Comparison of ENCODE assay signal across 9 mouse cellular contexts in the genomic region with DNA sequence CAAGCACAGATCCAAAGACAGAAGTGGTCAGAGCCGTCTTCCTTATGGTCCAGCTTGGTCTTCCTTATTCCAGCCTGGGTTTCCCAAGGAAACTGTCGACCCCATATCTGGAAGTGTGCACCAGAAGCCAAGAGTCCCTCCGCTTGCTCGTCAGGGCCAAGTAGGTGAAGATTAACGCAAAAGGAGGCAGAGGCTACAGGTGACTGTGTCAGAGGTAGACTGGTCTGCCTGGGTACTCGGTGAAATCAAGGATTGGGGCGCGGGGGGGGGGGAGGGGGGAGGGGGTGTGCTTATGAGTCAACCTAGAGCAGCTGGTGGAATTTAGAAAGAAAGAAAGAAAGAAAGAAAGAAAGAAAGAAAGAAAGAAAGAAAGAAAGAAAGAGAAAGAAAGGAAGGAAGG. TPM values are rescaled to one million over a fixed set of nuclear protein-coding genes. Genes with fewer than 3 reads are reported as not detected.
DNase-seq lines count a peak whose midpoint lies in the region; ATAC-seq and TF ChIP-seq lines count a peak whose summit lies in the region.
"Had no signal": no experiment of that assay in that cellular context is flagged by ENCODE, and none has a peak within 500 bp of the region (broad histone marks: within the 10 kb centered on the region; RNA-seq: fewer than 3 reads in every experiment).

No protein-coding gene starts in this region.

- H3K9me3 ChIP-seq in heart, embryonic 11.5 days (replicated peaks; ENCODE audit: control insufficient read depth, low read length) = no peaks in the 10 kb centered on the region
- H3K9me3 ChIP-seq in CH12.LX (replicated peaks; ENCODE audit: low read length) = no peaks in the 10 kb centered on the region
- no peaks in the 10 kb centered on the region for H3K9me3 ChIP-seq in hindbrain, embryonic 12.5 days (replicated peaks)
- H3K9me3 ChIP-seq in liver, embryonic 16.5 days (replicated peaks; ENCODE audit: control insufficient read depth, low read length) = no peaks in the 10 kb centered on the region

- in situ Hi-C loops in CH12.LX (cut with MboI; ENCODE audit: low pct_ligation_motif_present, low pct_unique_long_range_greater_than_20kb, low sequenced_read_pairs) = loop anchor here (10.0 kb wide), 1 partner anchor 234 kb away; no protein-coding TSS in a partner anchor

- no peak for TF ChIP-seq RAD21 in CH12.LX (IDR thresholded peaks at IDR 0.05; ENCODE audit: low read depth, low read length)

- TF ChIP-seq POLR2A in CH12.LX (IDR thresholded peaks at IDR 0.05; ENCODE audit: low read depth, low read length) = no peak

- H3K27me3 ChIP-seq in heart, embryonic 11.5 days (ENCODE audit: control insufficient read depth, insufficient read depth, low read length) = peaks cover 57% of the 10 kb centered on the region
- peaks cover 51% of the 10 kb centered on the region for H3K27me3 ChIP-seq in CH12.LX (replicated peaks)
- peaks cover 64% of the 10 kb centered on the region for H3K27me3 ChIP-seq in hindbrain, embryonic 12.5 days
- peaks cover 64% of the 10 kb centered on the region for H3K27me3 ChIP-seq in liver, embryonic 16.5 days (ENCODE audit: control insufficient read depth, insufficient read depth, low read depth, low read length)

- TF ChIP-seq EP300 in CH12.LX (IDR thresholded peaks at IDR 0.05; ENCODE audit: low read length) = no peak

- dilution Hi-C loops in CH12.LX (cut with MboI; ENCODE audit: extremely low pct_ligation_motif_present, extremely low pct_unique_long_range_greater_than_20kb, low sequenced_read_pairs) = no loop called here

- ATAC-seq in heart, embryonic 11.5 days (replicated peaks; ENCODE audit: insufficient number of reproducible peaks, low FRiP score, low TSS enrichment) = no peak
- no peak for ATAC-seq in hindbrain, embryonic 12.5 days (ENCODE audit: low FRiP score)
- no peak for ATAC-seq in liver, embryonic 16.5 days (ENCODE audit: low read depth)

- H3K36me3 ChIP-seq in heart, embryonic 11.5 days (ENCODE audit: control insufficient read depth, insufficient read depth, low read length) = no peaks in the 10 kb centered on the region
- no peaks in the 10 kb centered on the region for H3K36me3 ChIP-seq in CH12.LX (replicated peaks in 1 of 2; ENCODE audit: control insufficient read depth in 1 of 2, insufficient read depth in 1 of 2, low read length in 1 of 2)
- H3K36me3 ChIP-seq in hindbrain, embryonic 12.5 days = no peaks in the 10 kb centered on the region
- no peaks in the 10 kb centered on the region for H3K36me3 ChIP-seq in liver, embryonic 16.5 days (ENCODE audit: control insufficient read depth, insufficient read depth)

- peak overlapping the region; percentile 34 for H3K4me3 ChIP-seq in heart, embryonic 11.5 days (ENCODE audit: low read depth, low read length)
- peak overlapping the region in 1 of 3 experiments; percentile 28 for H3K4me3 ChIP-seq in CH12.LX (replicated peaks in 1 of 3; ENCODE audit: low read depth in 2 of 3, low read length in 2 of 3, poor library complexity in 1 of 3)
- H3K4me3 ChIP-seq in hindbrain, embryonic 12.5 days = 0 out of 2 replicates have a peak overlapping the region, but pooled peaks have one; percentile 16
- peak overlapping the region; percentile 37; the same call in 1 of the 2 replicates for H3K4me3 ChIP-seq in liver, embryonic 16.5 days (ENCODE audit: low read depth, low read length)

- H3K79me2 ChIP-seq in CH12.LX (replicated peaks; ENCODE audit: control insufficient read depth, extremely low read depth, insufficient read depth, poor library complexity, severe bottlenecking) = no peaks in the 10 kb centered on the region

- no peak overlapping the region for H3K9ac ChIP-seq in heart, embryonic 11.5 days (ENCODE audit: low read depth, low read length)
- H3K9ac ChIP-seq in CH12.LX (ENCODE audit: insufficient read depth, low read depth) = no peak overlapping the region; the same call in 1 of the 2 replicates
- no peak overlapping the region for H3K9ac ChIP-seq in hindbrain, embryonic 12.5 days
- no peak overlapping the region for H3K9ac ChIP-seq in liver, embryonic 16.5 days (ENCODE audit: low read depth, low read length)

- no peak overlapping the region for H3K27ac ChIP-seq in heart, embryonic 11.5 days (ENCODE audit: low read depth, low read length)
- no peak overlapping the region for H3K27ac ChIP-seq in CH12.LX (ENCODE audit: insufficient read depth, low read depth)
- H3K27ac ChIP-seq in hindbrain, embryonic 12.5 days = no peak overlapping the region
- no peak overlapping the region for H3K27ac ChIP-seq in liver, embryonic 16.5 days (ENCODE audit: low read length)

- H3K4me1 ChIP-seq in heart, embryonic 11.5 days (ENCODE audit: control insufficient read depth, insufficient read depth, low read length) = 0 out of 2 replicates have a peak, but pooled peaks cover 5% of the 10 kb centered on the region
- H3K4me1 ChIP-seq in CH12.LX (ENCODE audit: control insufficient read depth in 1 of 2, insufficient read depth in 2 of 2) = peaks cover 2 to 10% of the 10 kb centered on the region in 2 experiments; a peak in 3 of 4 replicates
- H3K4me1 ChIP-seq in hindbrain, embryonic 12.5 days = peaks cover 16% of the 10 kb centered on the region
- peaks cover 13% of the 10 kb centered on the region for H3K4me1 ChIP-seq in liver, embryonic 16.5 days (ENCODE audit: control insufficient read depth, low read depth, low read length)

- DNase-seq in heart, adult 9 months (ENCODE audit: low spot score in 2 of 2) = no peak
- DNase-seq in CH12.LX (ENCODE audit: extremely low read depth) = no peak
- DNase-seq in urinary bladder, postnatal 4 days (ENCODE audit: low spot score in 2 of 2) = no peak
- DNase-seq in embryo, embryonic 11 days = no peak
- DNase-seq in cerebellum, adult 11-12 months = no peak

- WGBS in heart, embryonic 11.5 days (ENCODE audit: insufficient replicate concordance) = 9% methylated on average over 7 of the region's 8 CpGs
- 11% methylated on average over 6 of the region's 8 CpGs for WGBS in hindbrain, embryonic 12.5 days
- 5% methylated on average over 8 of the region's 8 CpGs for WGBS in liver, embryonic 16.5 days (ENCODE audit: insufficient replicate concordance)

- peak overlapping the region; percentile 60 for H3K4me2 ChIP-seq in heart, embryonic 11.5 days
- H3K4me2 ChIP-seq in CH12.LX (ENCODE audit: insufficient read depth, low read depth, poor library complexity, severe bottlenecking) = peak overlapping the region; percentile 90
- peak overlapping the region; percentile 33 for H3K4me2 ChIP-seq in hindbrain, embryonic 12.5 days (replicated peaks)
- H3K4me2 ChIP-seq in liver, embryonic 16.5 days (ENCODE audit: low read depth, low read length) = peak overlapping the region; percentile 53

- TF ChIP-seq CTCF in CH12.LX (conservative IDR thresholded peaks at IDR 0.05 in 1 of 2, IDR thresholded peaks at IDR 0.05 in 1 of 2; ENCODE audit: low read depth in 2 of 2, low read length in 2 of 2) = no peak

TF ChIP-seq in CH12.LX, 34 proteins besides CTCF, POLR2A, EP300 and RAD21 (continues in another document):
- TF ChIP-seq NELFE (IDR thresholded peaks at IDR 0.05; ENCODE audit: low read depth, low read length) (no peak), MEF2A (IDR thresholded peaks at IDR 0.05; ENCODE audit: borderline replicate concordance, low read depth, low read length) (no peak), IRF4 (IDR thresholded peaks at IDR 0.05; ENCODE audit: low read depth, low read length) (no peak), SIN3A (IDR thresholded peaks at IDR 0.05; ENCODE audit: low read length) (no peak), RCOR1 (conservative IDR thresholded peaks at IDR 0.05; ENCODE audit: low read depth, low read length) (no peak), CHD2 (IDR thresholded peaks at IDR 0.05; ENCODE audit: low read length) (no peak), USF2 (conservative IDR thresholded peaks at IDR 0.05; ENCODE audit: low read depth, low read length) (no peak), KAT2A (IDR thresholded peaks at IDR 0.05; ENCODE audit: insufficient replicate concordance, low read length) (no peak), MAFK (IDR thresholded peaks at IDR 0.05; ENCODE audit: insufficient replicate concordance, low read length) (no peak), MXI1 (IDR thresholded peaks at IDR 0.05; ENCODE audit: low read depth, low read length) (no peak), SMC3 (IDR thresholded peaks at IDR 0.05; ENCODE audit: low read depth, low read length) (no peak), PAX5 (IDR thresholded peaks at IDR 0.05; ENCODE audit: low read length) (no peak), ZMIZ1 (IDR thresholded peaks at IDR 0.05; ENCODE audit: low read depth, low read length) (no peak), JUND (conservative IDR thresholded peaks at IDR 0.05; ENCODE audit: low read depth, low read length) (no peak)

RNA-seq across cellular contexts. Expression of a gene that starts 0.4 kb away (rescaled TPM):
- polyA plus RNA-seq in heart, embryonic 11.5 days (2014; fragmentation: Nextera tagmentation; extraction: Ambion mirVana) = not detected in 2 replicates
- total RNA-seq in CH12.LX (2012; rRNA removed) (not detected in 2 replicates), CH12.LX (2014; rRNA removed) (not detected in 2 replicates)
- not detected in 2 replicates for polyA plus RNA-seq in CH12.LX (2012; ENCODE audit: insufficient read length, low read depth)
- 0.23 TPM in 1 of 2 replicates, not detected in the other for polyA plus RNA-seq in hindbrain, embryonic 12.5 days (2016; fragmentation: Nextera tagmentation; extraction: Ambion mirVana)
- 0.06 and 0.19 TPM in 2 replicates for polyA plus RNA-seq in liver, embryonic 16.5 days (2015; fragmentation: Nextera tagmentation; extraction: Ambion mirVana)
- total RNA-seq: gastrocnemius, postnatal 14 days had no signal

RNA-seq across cellular contexts. Expression of a gene that starts 16.8 kb away (rescaled TPM):
- polyA plus RNA-seq in heart, embryonic 11.5 days (2014; fragmentation: Nextera tagmentation; extraction: Ambion mirVana) = 0.26 TPM in 1 of 2 replicates, not detected in the other
- total RNA-seq in CH12.LX (2012; rRNA removed) (not detected in 2 replicates), CH12.LX (2014; rRNA removed) (not detected in 2 replicates)
- not detected in 2 replicates for polyA plus RNA-seq in CH12.LX (2012; ENCODE audit: insufficient read length, low read depth)
- 0.90 and 3.5 TPM in 2 replicates for polyA plus RNA-seq in hindbrain, embryonic 12.5 days (2016; fragmentation: Nextera tagmentation; extraction: Ambion mirVana)
- 0.14 TPM in 1 of 2 replicates, not detected in the other for polyA plus RNA-seq in liver, embryonic 16.5 days (2015; fragmentation: Nextera tagmentation; extraction: Ambion mirVana)

RNA-seq across cellular contexts. Expression of a gene that starts 21.0 kb away (rescaled TPM):
- polyA plus RNA-seq in heart, embryonic 11.5 days (2014; fragmentation: Nextera tagmentation; extraction: Ambion mirVana) = 34.0 and 45.7 TPM in 2 replicates
- total RNA-seq in CH12.LX (2012; rRNA removed) (18.7 and 22.7 TPM in 2 replicates), CH12.LX (2014; rRNA removed) (7.1 and 8.6 TPM in 2 replicates)
- 23.9 and 26.1 TPM in 2 replicates for polyA plus RNA-seq in CH12.LX (2012; ENCODE audit: insufficient read length, low read depth)
- 76.1 and 80.5 TPM in 2 replicates for polyA plus RNA-seq in hindbrain, embryonic 12.5 days (2016; fragmentation: Nextera tagmentation; extraction: Ambion mirVana)
- 14.8 and 15.3 TPM in 2 replicates for polyA plus RNA-seq in liver, embryonic 16.5 days (2015; fragmentation: Nextera tagmentation; extraction: Ambion mirVana)

RNA-seq across cellular contexts. Expression of a gene that starts 55.6 kb away (rescaled TPM):
- polyA plus RNA-seq in heart, embryonic 11.5 days (2014; fragmentation: Nextera tagmentation; extraction: Ambion mirVana) = 64.1 and 65.4 TPM in 2 replicates
- total RNA-seq in CH12.LX (2012; rRNA removed) (88.0 and 137 TPM in 2 replicates), CH12.LX (2014; rRNA removed) (96.0 and 99.2 TPM in 2 replicates)
- polyA plus RNA-seq in CH12.LX (2012; ENCODE audit: insufficient read length, low read depth) = 333 and 358 TPM in 2 replicates
- polyA plus RNA-seq in hindbrain, embryonic 12.5 days (2016; fragmentation: Nextera tagmentation; extraction: Ambion mirVana) = 84.9 and 88.7 TPM in 2 replicates
- 38.5 and 41.9 TPM in 2 replicates for polyA plus RNA-seq in liver, embryonic 16.5 days (2015; fragmentation: Nextera tagmentation; extraction: Ambion mirVana)

Comparison
In these comparisons a context has a peak if more than half of its experiments do, and no peak if none do; other contexts are left out.
1. H3K4me2 ChIP-seq: peak in every context shown above with its lines; median percentile 90 in CH12.LX; 60 in heart, embryonic 11.5 days; 53 in liver, embryonic 16.5 days; 33 in hindbrain, embryonic 12.5 days.